Mouse (Mus musculus) stomach, postnatal 0 days (tissue): ENCODE measurements at regions not wholly inside any gene's neighbourhood (a gene's known extent, or its start where the extent isn't known, plus 50 kb on each side); places are given as distances from the start of the nearest gene placed in this dataset.
A peak's percentile ranks its signal among the peaks of the same experiment; 100 is the strongest.

Experiments
- CTCF ChIP-seq: IDR thresholded peaks from 2 replicates; pipeline ENCODE4 v1.5.1; 2016; ENCODE audit warnings: antibody characterized with exemption, low read depth, mild to moderate bottlenecking, moderate library complexity
- EP300 ChIP-seq: optimal IDR thresholded peaks from 2 replicates; pipeline ENCODE3; 2016; ENCODE audit warnings: antibody characterized with exemption

DNA sequence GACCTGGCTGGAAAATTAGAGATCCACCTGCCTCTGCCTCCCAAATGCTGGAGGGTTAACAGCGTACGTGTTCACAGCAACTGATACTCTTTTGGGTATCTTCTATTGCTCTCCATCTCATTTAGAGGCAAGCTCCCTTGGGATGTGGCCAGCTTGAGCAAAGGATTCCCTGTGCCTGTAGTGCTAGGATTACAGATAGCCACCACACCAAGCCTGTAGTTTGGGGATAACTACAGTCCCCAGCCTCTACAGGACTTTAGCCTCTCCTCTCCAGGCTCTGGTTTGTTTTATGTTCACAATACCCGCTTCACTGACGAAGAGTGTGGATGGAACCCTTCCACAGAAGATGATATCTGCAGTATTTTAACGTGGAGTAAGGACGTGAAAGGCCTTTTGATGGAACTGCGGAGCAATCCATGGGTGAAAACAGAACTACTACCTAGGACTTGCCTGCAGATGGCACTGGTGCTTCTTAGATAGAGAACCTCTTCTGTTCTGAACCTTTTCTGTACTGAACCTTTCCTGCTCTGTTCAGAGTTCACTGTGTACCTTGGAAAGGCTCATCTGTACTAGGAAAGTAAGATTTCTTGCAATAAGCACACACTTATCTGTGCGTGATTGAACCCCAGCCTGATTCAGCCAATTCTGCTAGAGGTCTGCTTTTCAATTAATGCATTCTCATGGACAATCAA, 176.6 kb downstream of the Wdr20rt start:
- TF ChIP-seq CTCF = peak; percentile 82
- TF ChIP-seq EP300 = no peak
